Mouse (Mus musculus) ZHBTc4 (cell line): ENCODE measurements at regions not wholly inside any gene's neighbourhood (a gene's known extent, or its start where the extent isn't known, plus 50 kb on each side); places are given as distances from the start of the nearest gene placed in this dataset.
A peak's percentile ranks its signal among the peaks of the same experiment; 100 is the strongest.

Source experiments
- DNase-seq: peaks from one replicate; pipeline ENCODE4 v3.0.0-alpha.2; 2011; ENCODE audit warnings: low read depth, low spot score

DNA sequence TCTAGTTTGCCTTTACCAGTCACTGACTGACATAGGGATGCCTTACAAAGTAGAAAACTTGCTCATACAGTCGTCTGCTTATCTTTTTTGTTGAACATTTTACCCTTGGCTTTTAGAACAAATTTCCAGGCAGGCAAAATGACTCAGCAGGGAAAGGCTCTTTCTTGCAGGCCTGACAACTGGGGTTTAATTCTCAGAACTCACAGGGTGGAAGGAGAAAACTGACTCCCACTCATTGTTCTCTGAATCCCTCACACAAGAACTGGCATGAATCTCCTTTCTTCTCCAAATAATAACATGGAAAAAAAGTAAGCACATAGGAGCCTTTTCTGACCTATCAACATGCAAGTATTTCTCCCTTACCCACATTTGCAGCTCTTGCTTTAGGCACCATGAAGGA, 163.5 kb downstream of the Cps1 start:
- DNase-seq, result no peak

DNA sequence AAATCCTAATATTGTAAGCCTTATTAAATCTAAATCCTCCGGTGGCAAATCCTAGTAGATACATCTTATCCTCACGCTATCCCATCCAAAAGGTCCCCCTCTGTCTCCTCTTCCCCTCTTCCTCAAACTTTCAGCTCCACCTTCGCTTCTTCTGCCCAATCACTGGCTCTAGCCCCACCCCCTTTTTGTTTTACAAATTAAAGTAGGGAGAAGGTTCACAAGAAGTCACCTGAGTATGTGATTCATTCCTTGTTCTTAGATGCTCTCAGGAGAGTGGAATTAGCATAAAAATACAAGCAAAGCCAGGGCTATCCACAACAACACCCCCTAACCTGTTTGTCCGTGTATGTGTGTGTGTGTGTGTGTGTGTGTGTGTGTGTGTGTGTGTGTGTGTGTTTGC, 184.8 kb downstream of the Cps1 start:
- DNase-seq, result peak; percentile 63
